Mouse (Mus musculus) thymus, postnatal 0 days (tissue): ENCODE data around the gene Fer. TPM values are rescaled to one million over a fixed set of nuclear protein-coding genes. Genes with fewer than 3 reads are reported as not detected.

ENCODE experiments used
- DNase-seq: peaks from one replicate; pipeline ENCODE4 v3.0.0-alpha.2; 2015; ENCODE audit warnings: low spot score
- polyA plus RNA-seq: library from polyadenylated mRNA; unstranded; fragments of >200 nt; fragmentation: Nextera tagmentation; extraction: Ambion mirVana; gene quantifications from 2 replicates; pipeline ENCODE4 v1.2.1, GENCODE M21; 2015

Gene Fer
- polyA plus RNA-seq, 1 experiment from 2014 or later: 5.1 TPM

DNA sequence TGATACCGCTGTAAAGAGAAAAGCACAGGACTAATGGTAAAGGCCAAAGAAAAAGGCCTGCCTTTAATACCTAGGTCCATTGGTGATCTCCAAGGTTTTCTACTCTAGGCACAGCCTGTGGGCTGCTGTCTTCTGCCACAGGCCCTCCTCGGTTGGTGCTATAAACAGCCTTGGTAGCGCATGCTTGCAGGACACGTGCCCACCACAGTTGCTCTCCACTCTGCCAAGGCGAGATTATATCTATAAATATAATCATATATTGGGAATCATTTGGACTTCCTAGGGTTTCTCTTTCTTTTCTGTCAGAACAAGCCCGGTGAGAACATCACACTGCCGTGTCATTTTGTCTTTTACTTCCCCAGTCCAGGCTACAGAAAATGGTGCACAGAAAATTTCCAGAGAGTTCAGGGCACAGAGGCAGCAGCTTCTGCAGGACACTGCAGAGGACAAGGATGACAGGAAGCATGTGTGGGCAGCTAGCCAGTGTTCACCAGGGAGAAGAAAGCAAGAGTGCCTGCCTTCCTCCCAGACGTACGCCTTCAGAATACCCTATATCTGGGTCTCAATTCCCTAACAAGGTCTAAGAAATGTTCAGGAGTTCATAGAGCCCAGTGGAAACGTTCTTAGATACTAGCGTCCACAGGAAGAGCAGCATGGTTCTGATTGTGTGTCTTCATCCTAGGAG lies 276.5 kb downstream of the Fer start:
- no peak for DNase-seq

DNA sequence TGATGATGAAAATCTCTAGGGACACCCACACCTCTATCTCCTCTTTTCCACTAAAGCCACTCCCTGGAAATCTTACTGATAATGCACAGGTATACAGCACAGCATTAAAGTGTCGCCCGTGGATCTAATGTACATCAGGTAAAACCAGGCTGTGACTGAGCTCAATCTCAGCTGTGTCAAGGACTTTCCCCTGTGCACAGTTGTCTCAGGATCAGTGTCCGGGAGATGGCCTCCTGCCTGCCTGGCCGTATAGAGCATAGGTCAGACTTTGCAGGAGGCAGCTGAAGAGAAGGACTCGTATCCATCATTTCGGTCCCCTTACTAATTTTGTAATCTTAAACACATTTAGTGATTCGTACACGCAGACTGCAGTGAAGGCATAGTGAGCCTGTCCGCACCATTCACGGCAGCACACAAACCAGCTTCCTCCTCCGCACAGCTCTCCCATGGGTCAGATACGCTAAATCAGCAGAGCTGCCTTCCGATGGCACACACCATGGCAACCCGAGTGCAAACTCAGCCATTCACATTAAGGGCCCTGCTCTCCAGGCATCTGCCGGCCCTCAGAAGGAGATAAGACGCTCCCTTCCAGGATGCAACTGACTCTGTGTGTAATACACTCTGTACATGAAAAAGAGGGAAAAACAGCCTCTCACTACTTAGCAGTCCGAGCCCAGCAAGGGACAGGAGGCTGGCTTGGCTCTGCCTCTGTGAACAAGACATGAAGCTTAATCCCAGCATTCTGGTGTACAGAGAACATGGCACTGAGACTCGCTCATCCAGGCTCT lies 277.4 kb downstream of the Fer start:
- DNase-seq: no peak

DNA sequence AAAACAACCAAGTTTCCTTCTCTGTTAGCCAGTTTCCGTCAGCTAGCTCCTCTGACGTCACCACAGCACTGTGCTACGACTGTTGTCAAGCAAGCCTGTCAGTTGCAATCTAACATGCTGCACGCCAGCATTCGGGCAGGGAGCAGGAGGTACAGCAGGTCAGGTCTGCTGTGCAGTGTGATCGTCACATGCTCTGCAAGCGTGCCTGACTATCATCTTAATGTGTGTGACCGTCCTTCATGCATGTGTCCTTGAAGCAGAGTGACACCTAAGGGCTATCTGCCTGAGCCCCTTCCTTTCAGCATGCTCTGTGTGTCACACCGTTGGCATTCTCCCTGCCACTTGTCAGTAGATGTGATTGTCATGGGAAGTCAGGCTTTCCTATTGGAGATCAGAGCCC lies 279.0 kb downstream of the Fer start:
- no peak for DNase-seq

DNA sequence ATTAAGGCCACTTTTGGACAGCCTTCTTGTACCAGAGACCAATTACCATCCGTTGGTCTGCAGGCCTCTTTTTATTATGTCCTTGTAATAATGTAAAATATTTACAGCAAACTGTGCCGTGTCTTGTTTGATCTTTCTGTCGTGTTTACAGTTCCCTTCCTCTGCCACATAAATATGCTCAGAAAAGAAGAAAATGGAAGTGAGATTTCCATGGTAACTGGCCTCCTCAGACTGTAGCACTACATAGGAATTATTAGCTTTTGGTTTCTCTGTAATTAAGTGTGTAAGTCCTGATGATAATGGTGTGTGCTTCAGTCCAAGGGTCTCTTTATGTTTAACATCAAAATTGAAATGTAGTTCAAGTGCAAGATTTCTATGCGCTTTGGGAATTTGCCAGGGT lies 283.5 kb downstream of the Fer start:
- no peak for DNase-seq

DNA sequence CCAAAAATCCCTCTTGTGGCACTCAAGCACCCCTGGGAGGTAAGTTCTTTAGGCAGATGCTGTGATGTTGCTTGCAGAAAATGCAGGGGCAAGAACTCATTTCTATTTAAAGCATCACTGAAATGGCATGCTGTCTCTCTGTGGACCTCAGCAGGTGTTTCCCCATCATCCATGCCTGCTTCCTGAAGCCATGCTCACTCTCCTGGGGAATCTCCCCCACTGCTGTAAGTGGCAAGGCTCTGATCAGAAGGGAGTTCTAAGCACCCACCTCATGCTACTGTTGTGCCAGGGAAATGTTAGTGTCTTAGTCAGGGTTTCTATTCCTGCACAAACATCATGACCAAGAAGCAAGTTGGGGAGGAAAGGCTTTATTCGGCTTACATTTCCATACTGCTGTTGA lies 287.9 kb downstream of the Fer start:
- DNase-seq: no peak

DNA sequence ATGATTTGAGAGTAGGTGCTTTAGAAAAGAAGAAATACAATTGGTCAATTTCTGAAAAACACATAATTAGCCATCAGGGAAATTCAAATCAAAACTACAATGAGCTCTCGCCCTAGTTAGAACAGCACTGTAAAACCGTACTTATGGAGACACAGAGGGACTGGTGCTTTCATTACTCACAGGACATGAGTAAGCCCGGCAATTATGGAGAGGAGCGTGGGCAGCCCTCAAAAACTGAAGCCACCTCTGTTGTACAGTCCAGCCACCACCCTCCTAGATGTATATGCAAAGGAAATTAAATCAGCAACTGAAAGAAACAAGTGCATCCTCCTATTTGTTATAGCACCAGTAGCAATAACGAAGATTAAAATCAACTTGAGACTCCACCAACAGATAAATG lies 304.9 kb downstream of the Fer start:
- no peak for DNase-seq

DNA sequence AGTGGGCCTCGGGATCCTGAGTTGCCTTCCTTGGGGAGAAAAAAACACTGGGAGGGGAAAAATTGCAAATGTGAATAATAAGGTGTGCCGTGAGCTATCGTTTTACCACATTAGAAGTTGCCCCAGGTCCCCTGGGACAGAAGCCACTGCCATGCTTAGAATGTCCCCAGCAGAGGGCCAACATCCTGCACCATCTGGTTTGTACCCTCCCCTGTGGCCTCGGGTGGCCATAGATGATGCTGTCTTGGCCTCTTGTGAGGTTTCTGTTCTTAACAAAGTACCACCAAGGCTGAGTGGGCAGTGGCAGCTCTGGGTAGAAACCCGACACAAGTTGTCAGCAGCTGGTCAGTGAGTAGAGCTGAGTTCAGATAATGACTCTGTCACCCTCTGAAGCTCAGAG lies 307.2 kb downstream of the Fer start:
- DNase-seq: no peak

DNA sequence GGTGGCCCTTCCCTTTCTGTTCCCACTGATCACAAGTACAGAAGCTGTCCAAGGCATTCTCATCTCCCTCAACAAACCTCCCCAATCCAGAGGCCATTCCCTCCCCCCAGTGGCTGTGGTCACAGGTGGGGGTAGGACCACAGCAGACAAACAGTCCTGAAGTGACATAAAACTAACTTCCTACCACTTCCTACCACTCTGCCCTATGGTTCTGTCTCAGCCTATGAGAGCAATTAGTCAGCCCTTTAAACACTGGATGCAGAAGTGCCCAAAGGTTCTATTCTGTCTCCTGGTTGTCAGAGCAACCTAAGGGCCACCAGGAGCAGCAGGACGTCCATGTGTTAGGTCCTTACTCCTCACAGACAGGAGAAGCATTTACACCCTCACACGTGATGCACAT lies 309.6 kb downstream of the Fer start:
- DNase-seq: no peak

DNA sequence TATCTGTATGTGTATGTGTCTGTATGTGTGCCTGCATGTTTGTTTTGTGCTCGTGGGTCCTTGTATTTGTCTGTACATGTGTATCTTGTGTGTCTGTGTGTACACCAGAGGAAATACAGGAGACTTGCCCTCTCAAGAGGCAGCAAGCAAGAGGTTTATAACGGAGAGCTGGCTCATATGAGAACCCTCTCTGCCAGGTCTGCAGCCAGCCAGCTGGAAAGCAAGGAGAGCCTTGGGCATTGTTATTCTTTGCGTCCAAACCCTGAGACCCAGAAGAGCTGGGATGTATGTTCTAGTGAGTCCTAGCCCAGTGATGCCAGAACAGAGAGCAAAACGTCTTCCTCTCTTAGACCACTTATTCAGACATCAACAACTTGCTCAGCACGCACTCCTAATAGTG lies 317.7 kb downstream of the Fer start:
- DNase-seq: no peak

DNA sequence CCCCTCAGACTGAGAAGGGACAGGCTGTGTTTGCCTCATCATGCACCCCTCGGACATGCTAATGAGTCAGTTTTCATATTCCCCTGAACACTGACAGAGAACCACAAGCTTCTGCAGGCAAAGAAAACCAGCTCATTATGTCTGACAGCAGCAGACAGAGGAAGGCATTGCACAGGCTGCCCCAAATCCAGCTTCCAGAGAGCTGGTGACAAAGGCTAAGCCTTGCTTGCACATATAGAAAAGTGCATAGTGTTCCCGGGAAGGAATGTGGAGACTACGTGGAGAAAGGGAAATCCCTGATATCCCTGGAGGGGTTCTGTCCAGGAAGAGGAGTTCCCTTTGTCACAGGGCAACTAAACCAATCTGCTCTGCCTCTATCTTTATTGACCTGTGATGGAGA lies 318.4 kb downstream of the Fer start:
- DNase-seq: no peak

DNA sequence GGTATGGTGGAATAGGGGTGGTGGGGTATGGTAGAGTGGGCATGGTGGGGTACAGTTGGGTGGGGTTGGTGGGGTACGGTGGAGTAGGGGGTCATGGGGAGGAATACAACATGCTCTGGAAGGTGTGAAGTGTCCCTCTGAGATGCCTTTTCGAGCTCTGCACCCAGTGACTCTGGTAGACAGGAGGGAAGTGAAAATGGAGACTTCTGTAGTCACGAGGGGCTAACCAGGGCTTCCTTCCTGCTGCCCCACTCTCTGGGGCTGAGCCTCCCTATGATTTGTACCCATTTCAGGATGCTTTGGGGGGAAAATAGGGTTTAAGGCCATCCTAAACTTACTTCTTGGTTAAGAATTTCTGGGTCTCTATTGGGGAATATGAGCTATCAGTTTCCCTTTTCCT lies 319.7 kb downstream of the Fer start:
- no peak for DNase-seq

DNA sequence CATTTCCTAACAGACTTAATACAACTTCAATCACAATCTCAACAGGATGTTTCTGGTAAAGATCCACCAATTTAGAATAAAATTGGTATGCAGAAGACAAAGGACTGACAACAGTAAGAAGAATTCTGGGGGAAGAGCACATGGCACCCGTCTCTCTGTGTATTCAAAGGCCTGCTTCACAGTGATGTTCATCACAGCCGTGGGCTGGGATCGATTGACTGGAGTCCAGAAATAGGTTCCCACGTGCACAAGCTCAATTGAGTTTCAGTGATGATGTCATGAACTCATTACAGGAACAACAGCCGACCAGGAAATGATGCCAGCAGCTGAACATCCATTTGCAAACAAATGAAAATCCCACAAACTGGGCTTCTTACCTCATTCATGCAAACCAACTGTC lies 320.3 kb downstream of the Fer start:
- no peak for DNase-seq

Other genes with a start within 250 kb of the Fer start
- 0.52 and 1.5 TPM in 2 replicates for gene A930002H24Rik, start 729 bp downstream of the Fer start, polyA plus RNA-seq